Mouse (Mus musculus) heart, postnatal 0 days (tissue): ENCODE measurements around the gene Ntn1.

Source experiments
- CTCF ChIP-seq: IDR thresholded peaks from 2 replicates; pipeline ENCODE4 v1.5.1; 2016; ENCODE audit warnings: antibody characterized with exemption, control low read depth, low read depth
- EP300 ChIP-seq: IDR thresholded peaks from 2 replicates; pipeline ENCODE4 v1.6.1; 2016; ENCODE audit warnings: antibody characterized with exemption, low read depth

DNA sequence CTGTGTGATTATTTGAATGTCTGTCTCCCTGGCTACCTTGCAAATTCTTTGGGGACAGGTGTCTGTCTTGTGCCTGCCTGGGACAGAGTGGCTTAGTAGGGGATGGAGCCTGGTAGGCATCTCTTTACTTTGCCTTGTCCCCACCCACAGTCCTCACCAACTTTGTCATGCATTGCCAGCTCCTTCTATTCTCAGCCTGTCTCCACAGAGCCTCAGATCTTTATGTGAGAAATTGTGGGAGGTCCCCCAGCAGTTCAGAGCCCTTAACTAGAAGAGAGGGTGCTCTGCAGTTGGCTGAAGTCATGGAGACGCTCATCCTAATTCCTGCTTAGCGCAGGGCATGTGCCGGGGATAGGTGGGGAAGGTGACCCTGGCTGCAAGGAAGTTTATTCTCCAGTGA is 215.0 kb downstream of the Ntn1 start:
- no peak for TF ChIP-seq CTCF
- TF ChIP-seq EP300, result no peak
